ENCODE assay signal across 10 mouse cellular contexts in genomic region chr19:3654058-3654457, GRCm38 (mm10). TPM values are rescaled to one million over a fixed set of nuclear protein-coding genes. Genes with fewer than 3 reads are reported as not detected.
DNase-seq lines count a peak whose midpoint lies in the region; ATAC-seq and TF ChIP-seq lines count a peak whose summit lies in the region.
"Had no signal": no experiment of that assay in that cellular context is flagged by ENCODE, and none has a peak within 500 bp of the region (broad histone marks: within the 10 kb centered on the region; RNA-seq: fewer than 3 reads in every experiment).

No protein-coding gene starts in this region.

- TF ChIP-seq CTCF in layer of hippocampus, adult 2 months (conservative IDR thresholded peaks at IDR 0.05), result no peak
- no peak for TF ChIP-seq CTCF in kidney, adult 2 months (conservative IDR thresholded peaks at IDR 0.05; ENCODE audit: insufficient read depth, insufficient read length, low read depth, low read length)
- no peak for TF ChIP-seq CTCF in hindbrain, postnatal 0 days (IDR thresholded peaks at IDR 0.05; ENCODE audit: low read depth)

- peak overlapping the region; percentile 64; the same call in 1 of the 2 replicates for H3K27ac ChIP-seq in layer of hippocampus, adult 2 months
- H3K27ac ChIP-seq in embryonic facial prominence, embryonic 10.5 days (replicated peaks), result peak overlapping the region; percentile 40; the same call in 1 of the 2 replicates
- H3K27ac ChIP-seq in kidney, adult 2 months (ENCODE audit: insufficient read depth, low read depth, low read length), result peak overlapping the region; percentile 46
- H3K27ac ChIP-seq in lung, embryonic 16.5 days (ENCODE audit: low read length), result peak overlapping the region; percentile 65
- H3K27ac ChIP-seq in hindbrain, postnatal 0 days, result no peak overlapping the region

- ATAC-seq in lung, embryonic 16.5 days (ENCODE audit: low read depth), result peak; percentile 13; the same call in 1 of the 2 replicates
- ATAC-seq in erythroid progenitor cell, adult 5-6 weeks (replicated peaks; ENCODE audit: low FRiP score, poor library complexity, severe bottlenecking), result no peak
- no peak for ATAC-seq in hindbrain, postnatal 0 days
- ATAC-seq: inflammation-experienced regulatory T-cells, adult 6 months had no signal

- peaks cover 95% of the 10 kb centered on the region for H3K36me3 ChIP-seq in embryonic facial prominence, embryonic 10.5 days (replicated peaks)
- H3K36me3 ChIP-seq in kidney, adult 2 months (ENCODE audit: control insufficient read depth, insufficient read depth, low read length), result no peaks in the 10 kb centered on the region
- H3K36me3 ChIP-seq in lung, embryonic 16.5 days (ENCODE audit: control insufficient read depth, insufficient read depth, low read length), result peaks cover 45% of the 10 kb centered on the region
- peaks cover 2% of the 10 kb centered on the region; the same call in 1 of the 2 replicates for H3K36me3 ChIP-seq in hindbrain, postnatal 0 days (ENCODE audit: insufficient read depth, low read length)

- TF ChIP-seq POLR2A in kidney, adult 2 months (IDR thresholded peaks at IDR 0.05; ENCODE audit: low read depth, low read length), result no peak

- H3K4me2 ChIP-seq in lung, embryonic 16.5 days (ENCODE audit: low read depth, low read length), result no peak overlapping the region
- no peak overlapping the region for H3K4me2 ChIP-seq in hindbrain, postnatal 0 days (ENCODE audit: low read depth, low read length)

- H3K9ac ChIP-seq in lung, embryonic 16.5 days (ENCODE audit: low read length), result no peak overlapping the region; the same call in 1 of the 2 replicates
- H3K9ac ChIP-seq in hindbrain, postnatal 0 days (replicated peaks; ENCODE audit: low read length), result no peak overlapping the region

- H3K27me3 ChIP-seq in embryonic facial prominence, embryonic 10.5 days (replicated peaks; ENCODE audit: low read depth, poor library complexity, severe bottlenecking), result no peaks in the 10 kb centered on the region
- no peaks in the 10 kb centered on the region for H3K27me3 ChIP-seq in kidney, adult 2 months (replicated peaks; ENCODE audit: control insufficient read depth, insufficient read depth, low read length)
- H3K27me3 ChIP-seq in lung, embryonic 16.5 days (ENCODE audit: control insufficient read depth, insufficient read depth, low read depth, low read length), result no peaks in the 10 kb centered on the region
- H3K27me3 ChIP-seq in hindbrain, postnatal 0 days (ENCODE audit: insufficient read depth, low read length), result no peaks in the 10 kb centered on the region

- DNase-seq in layer of hippocampus, adult 2 months (ENCODE audit: low spot score in 2 of 2), result no peak
- no peak for DNase-seq in layer of hippocampus, postnatal 25 days (ENCODE audit: extremely low spot score in 1 of 2, low spot score in 1 of 2)
- DNase-seq in embryonic facial prominence, embryonic 10.5 days (ENCODE audit: low spot score), result no peak
- peak; percentile 68 for DNase-seq in kidney, adult 2 months
- DNase-seq in thymus, postnatal 0 days (ENCODE audit: low spot score), result no peak
- DNase-seq in hindbrain, postnatal 0 days (ENCODE audit: low spot score), result no peak
- DNase-seq: right cerebral cortex, postnatal 25 days had no signal

- 88% methylated on average over 5 of the region's 5 CpGs for WGBS in embryonic facial prominence, embryonic 10.5 days
- 55% methylated on average over 5 of the region's 5 CpGs for WGBS in kidney, adult 2 months
- 63% methylated on average over 5 of the region's 5 CpGs for WGBS in lung, embryonic 16.5 days
- WGBS in hindbrain, postnatal 0 days, result 84% methylated on average over 5 of the region's 5 CpGs

- no peak overlapping the region for H3K4me3 ChIP-seq in layer of hippocampus, adult 2 months
- H3K4me3 ChIP-seq in embryonic facial prominence, embryonic 10.5 days, result no peak overlapping the region
- no peak overlapping the region for H3K4me3 ChIP-seq in kidney, adult 2 months (ENCODE audit: insufficient read depth, low read depth, low read length)
- H3K4me3 ChIP-seq in lung, embryonic 16.5 days (ENCODE audit: low read length), result no peak overlapping the region
- no peak overlapping the region for H3K4me3 ChIP-seq in hindbrain, postnatal 0 days (ENCODE audit: low read length)

- H3K4me1 ChIP-seq in embryonic facial prominence, embryonic 10.5 days, result 0 out of 2 replicates have a peak, but pooled peaks cover 10% of the 10 kb centered on the region
- peaks cover 9% of the 10 kb centered on the region for H3K4me1 ChIP-seq in kidney, adult 2 months (ENCODE audit: control insufficient read depth, insufficient read depth, low read length)
- H3K4me1 ChIP-seq in lung, embryonic 16.5 days (replicated peaks; ENCODE audit: control insufficient read depth, insufficient read depth, low read length), result peaks cover 9% of the 10 kb centered on the region
- no peaks in the 10 kb centered on the region for H3K4me1 ChIP-seq in hindbrain, postnatal 0 days (ENCODE audit: insufficient read depth, low read length)

- H3K9me3 ChIP-seq in embryonic facial prominence, embryonic 10.5 days, result peaks cover 18% of the 10 kb centered on the region; the same call in 1 of the 2 replicates
- H3K9me3 ChIP-seq in lung, embryonic 16.5 days (ENCODE audit: control insufficient read depth, low read length), result peaks cover 7% of the 10 kb centered on the region
- H3K9me3 ChIP-seq in hindbrain, postnatal 0 days (ENCODE audit: low read length), result no peaks in the 10 kb centered on the region

RNA-seq across cellular contexts. Expression of gene Lrp5, which starts 32.3 kb away (rescaled TPM):
- total RNA-seq in layer of hippocampus, adult 2 months (2021), result 10 to 100 TPM in 1 of 2 experiments, 1 to 10 TPM in 1; 9.4 to 10.0 TPM
- total RNA-seq in layer of hippocampus, postnatal 25 days (2021), result 10 to 100 TPM; 10.3 to 10.9 TPM
- 5.5 and 5.6 TPM in 2 replicates for polyA plus RNA-seq in embryonic facial prominence, embryonic 10.5 days (2016; fragmentation: Nextera tagmentation; extraction: Ambion mirVana)
- polyA plus RNA-seq in kidney, adult 2 months (2012; rRNA removed), result 33.9 and 34.2 TPM in 2 replicates
- 7.4 and 7.8 TPM in 2 replicates for polyA plus RNA-seq in lung, embryonic 16.5 days (2015; fragmentation: Nextera tagmentation; extraction: Ambion mirVana)
- total RNA-seq in erythroid progenitor cell, adult 5-6 weeks (2015; ENCODE audit: low replicate concordance), result 0.42 and 5.0 TPM in 2 replicates
- total RNA-seq in erythroid progenitor cell, adult 5-6 weeks (2017; ENCODE audit: low replicate concordance), result 1.8 and 1.9 TPM in 2 replicates
- polyA plus RNA-seq in thymus, postnatal 0 days (2015; fragmentation: Nextera tagmentation; extraction: Ambion mirVana), result 1.6 and 2.1 TPM in 2 replicates
- total RNA-seq in hindbrain, postnatal 0 days (2014; rRNA removed), result 16.4 and 17.6 TPM in 2 replicates
- 0.69 and 1.1 TPM in 2 replicates for polyA plus RNA-seq in hindbrain, postnatal 0 days (2015; fragmentation: Nextera tagmentation; extraction: Ambion mirVana)

RNA-seq across cellular contexts. Expression of gene 1810055G02Rik, which starts 54.0 kb away (rescaled TPM):
- 10 to 100 TPM; 23.3 to 27.2 TPM for total RNA-seq in layer of hippocampus, adult 2 months (2021)
- total RNA-seq in layer of hippocampus, postnatal 25 days (2021), result 10 to 100 TPM; 28.3 to 28.6 TPM
- polyA plus RNA-seq in embryonic facial prominence, embryonic 10.5 days (2016; fragmentation: Nextera tagmentation; extraction: Ambion mirVana), result 46.4 and 46.5 TPM in 2 replicates
- polyA plus RNA-seq in kidney, adult 2 months (2012; rRNA removed), result 18.8 and 23.3 TPM in 2 replicates
- 28.3 and 32.4 TPM in 2 replicates for polyA plus RNA-seq in lung, embryonic 16.5 days (2015; fragmentation: Nextera tagmentation; extraction: Ambion mirVana)
- 5.0 and 8.4 TPM in 2 replicates for total RNA-seq in erythroid progenitor cell, adult 5-6 weeks (2015; ENCODE audit: low replicate concordance)
- total RNA-seq in erythroid progenitor cell, adult 5-6 weeks (2017; ENCODE audit: low replicate concordance), result 3.1 and 3.2 TPM in 2 replicates
- polyA plus RNA-seq in thymus, postnatal 0 days (2015; fragmentation: Nextera tagmentation; extraction: Ambion mirVana), result 6.8 and 8.6 TPM in 2 replicates
- 57.7 and 60.8 TPM in 2 replicates for total RNA-seq in hindbrain, postnatal 0 days (2014; rRNA removed)
- polyA plus RNA-seq in hindbrain, postnatal 0 days (2015; fragmentation: Nextera tagmentation; extraction: Ambion mirVana), result 33.3 and 37.2 TPM in 2 replicates
